18 mouse cellular contexts compared by ENCODE assay signal in the genomic region with DNA sequence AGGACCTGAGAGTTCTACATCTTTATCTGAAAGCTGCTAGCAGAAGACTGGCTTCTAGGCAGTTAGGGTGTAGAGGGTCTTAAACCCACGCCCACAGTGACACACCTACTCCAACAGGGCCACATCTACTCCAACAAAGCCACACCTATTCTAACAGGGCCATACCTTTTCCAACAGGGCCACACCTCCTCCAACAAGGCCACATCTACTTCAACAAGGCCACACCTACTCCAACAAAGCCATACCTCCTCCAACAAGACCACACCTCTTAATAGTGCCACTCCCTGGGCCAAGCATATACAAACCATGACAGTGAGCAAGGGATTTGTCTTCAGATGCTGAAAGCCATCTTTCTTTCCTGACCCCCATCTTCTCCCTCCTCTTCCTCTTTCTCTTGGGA. TPM values are rescaled to one million over a fixed set of nuclear protein-coding genes. Genes with fewer than 3 reads are reported as not detected.
"Had no signal": no experiment of that assay in that cellular context is flagged by ENCODE, and none has a peak within 500 bp of the region (broad histone marks: within the 10 kb centered on the region; RNA-seq: fewer than 3 reads in every experiment).

No protein-coding gene starts in this region.

- H3K9ac ChIP-seq: liver, postnatal 0 days; lung, embryonic 15.5 days; midbrain, embryonic 12.5 days; neural tube, embryonic 12.5 days; stomach, embryonic 15.5 days had no signal

- DNase-seq: liver, postnatal 0 days; lung, adult 2 months; lung, postnatal 14 days; lung, postnatal 36 days; midbrain, embryonic 14.5 days; right cerebral cortex, postnatal 14 days; thymus, adult 18-20 months; thymus, postnatal 14 days; thymus, postnatal 36 days had no signal

- ATAC-seq: liver, postnatal 0 days; lung, postnatal 0 days; midbrain, embryonic 16.5 days had no signal

- H3K4me2 ChIP-seq: lung, embryonic 15.5 days; midbrain, embryonic 12.5 days; neural tube, embryonic 12.5 days; stomach, embryonic 15.5 days had no signal

- H3K9me3 ChIP-seq: lung, embryonic 15.5 days; midbrain, embryonic 10.5 days; midbrain, embryonic 12.5 days; neural tube, embryonic 12.5 days; stomach, embryonic 15.5 days had no signal

- H3K36me3 ChIP-seq: lung, embryonic 15.5 days; midbrain, embryonic 10.5 days; midbrain, embryonic 12.5 days; neural tube, embryonic 12.5 days; stomach, embryonic 15.5 days had no signal

- H3K4me3 ChIP-seq: lung, embryonic 15.5 days; midbrain, embryonic 10.5 days; midbrain, embryonic 12.5 days; myocyte; neural tube, embryonic 12.5 days; stomach, embryonic 15.5 days had no signal

- H3K27me3 ChIP-seq: lung, embryonic 15.5 days; midbrain, embryonic 12.5 days; neural tube, embryonic 12.5 days; stomach, embryonic 15.5 days had no signal

- H3K4me1 ChIP-seq: lung, embryonic 15.5 days; stomach, embryonic 15.5 days had no signal

- H3K27ac ChIP-seq: lung, embryonic 15.5 days; midbrain, embryonic 10.5 days; midbrain, embryonic 12.5 days; neural tube, embryonic 12.5 days; stomach, embryonic 15.5 days; stomach, postnatal 0 days had no signal

RNA-seq across cellular contexts. Expression of gene Sez6l, which starts 14.7 kb away (rescaled TPM):
- polyA plus RNA-seq: liver, postnatal 0 days; myocyte had no signal
